Mouse (Mus musculus): ENCODE data around the gene Nhlrc3. TPM values are rescaled to one million over a fixed set of nuclear protein-coding genes. Genes with fewer than 3 reads are reported as not detected.

Gene Nhlrc3
- total and polyA plus RNA-seq, 3 experiments, result 3.8 to 5.2 (median 5.0) TPM

DNA sequence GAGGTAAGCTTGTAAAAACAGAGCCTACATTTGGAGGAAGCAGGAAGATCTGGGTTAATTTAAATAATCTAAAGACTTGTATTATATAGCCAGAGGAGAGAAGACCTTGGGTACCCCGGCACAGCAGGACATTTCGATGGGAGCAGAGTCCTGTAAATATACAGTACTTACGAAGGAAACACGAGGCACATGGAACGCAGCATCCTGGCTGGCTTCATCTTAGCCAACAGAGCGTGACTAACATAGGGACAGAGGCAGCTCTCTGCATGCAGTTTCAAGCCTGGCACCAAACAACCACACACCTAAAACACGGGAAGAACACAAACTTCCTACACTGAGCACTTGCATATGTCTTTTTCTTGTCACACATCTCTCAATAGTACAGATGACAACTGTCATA lies 45.4 kb downstream of the Nhlrc3 start:
- TF ChIP-seq POLR2A (IDR thresholded peaks at IDR 0.05; ENCODE audit: insufficient read depth, low read depth, low read length), result no peak
- TF ChIP-seq EP300 (IDR thresholded peaks at IDR 0.05; ENCODE audit: insufficient read depth, low read depth, low read length), result no peak
- no peak for TF ChIP-seq CTCF (IDR thresholded peaks at IDR 0.05)
- WGBS, result 85% methylated on average over 7 of the region's 7 CpGs
- DNase-seq, result no peak
- Histone ChIP-seq H3K36me3 (ENCODE audit: control insufficient read depth, insufficient read depth, low read length) (no peaks in the 10 kb centered on the region), H3K27me3 (ENCODE audit: control insufficient read depth, insufficient read depth, low read length) (no peaks in the 10 kb centered on the region), H3K9ac (ENCODE audit: low read depth, low read length) (no peak overlapping the region), H3K4me1 (ENCODE audit: control insufficient read depth, insufficient read depth, low read length) (no peaks in the 10 kb centered on the region), H3K4me3 (no peak overlapping the region), H3K79me2 (replicated peaks; ENCODE audit: control insufficient read depth, insufficient read depth, low read length) (no peaks in the 10 kb centered on the region), H3K27ac (no peak overlapping the region)
- intact Hi-C loops (cut with DNase I), result no loop called here

GRCm38 (mm10) chr3:53416036-53416506 lies 47.1 kb downstream of the Nhlrc3 start:
- no peaks in the 10 kb centered on the region for H3K4me1 ChIP-seq (ENCODE audit: control insufficient read depth, insufficient read depth, low read length)
- no peak overlapping the region for H3K4me3 ChIP-seq
- TF ChIP-seq POLR2A (IDR thresholded peaks at IDR 0.05; ENCODE audit: insufficient read depth, low read depth, low read length), result no peak
- TF ChIP-seq EP300 (IDR thresholded peaks at IDR 0.05; ENCODE audit: insufficient read depth, low read depth, low read length), result no peak
- no peak for TF ChIP-seq CTCF (IDR thresholded peaks at IDR 0.05)
- DNase-seq, result no peak
- H3K36me3 ChIP-seq (ENCODE audit: control insufficient read depth, insufficient read depth, low read length), result no peaks in the 10 kb centered on the region
- no peak overlapping the region for H3K27ac ChIP-seq
- H3K79me2 ChIP-seq (replicated peaks; ENCODE audit: control insufficient read depth, insufficient read depth, low read length), result no peaks in the 10 kb centered on the region
- 65% methylated on average over 5 of the region's 5 CpGs for WGBS
- H3K9ac ChIP-seq (ENCODE audit: low read depth, low read length), result no peak overlapping the region
- no peaks in the 10 kb centered on the region for H3K27me3 ChIP-seq (ENCODE audit: control insufficient read depth, insufficient read depth, low read length)
- intact Hi-C loops (cut with DNase I), result no loop called here

DNA sequence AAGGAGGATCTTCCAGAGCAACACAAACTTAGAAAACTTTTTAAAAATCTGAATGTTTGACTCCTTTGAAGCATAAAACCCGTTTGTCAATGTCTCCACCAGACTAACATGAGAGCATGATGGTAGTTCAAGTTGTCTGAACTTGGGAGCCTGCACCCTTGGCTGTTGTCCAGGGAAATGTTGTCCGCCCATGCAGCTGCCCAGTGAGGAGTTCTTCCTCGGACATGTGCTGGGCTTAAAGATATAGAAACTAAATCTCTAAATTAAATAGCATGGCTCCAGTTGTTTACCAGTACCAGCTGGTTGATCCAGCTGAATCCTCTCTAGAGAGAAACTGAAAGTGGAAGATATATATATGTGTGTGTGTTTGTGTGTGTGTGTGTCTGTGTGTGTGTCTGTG lies 49.2 kb downstream of the Nhlrc3 start:
- no peaks in the 10 kb centered on the region for H3K27me3 ChIP-seq (ENCODE audit: control insufficient read depth, insufficient read depth, low read length)
- H3K9ac ChIP-seq (ENCODE audit: low read depth, low read length), result no peak overlapping the region
- H3K4me3 ChIP-seq, result no peak overlapping the region
- no peaks in the 10 kb centered on the region for H3K79me2 ChIP-seq (replicated peaks; ENCODE audit: control insufficient read depth, insufficient read depth, low read length)
- DNase-seq, result no peak
- H3K4me1 ChIP-seq (ENCODE audit: control insufficient read depth, insufficient read depth, low read length), result no peaks in the 10 kb centered on the region
- WGBS, result 21% methylated on average over 3 of the region's 3 CpGs
- TF ChIP-seq CTCF (IDR thresholded peaks at IDR 0.05) (no peak), EP300 (IDR thresholded peaks at IDR 0.05; ENCODE audit: insufficient read depth, low read depth, low read length) (no peak), POLR2A (IDR thresholded peaks at IDR 0.05; ENCODE audit: insufficient read depth, low read depth, low read length) (no peak)
- H3K36me3 ChIP-seq (ENCODE audit: control insufficient read depth, insufficient read depth, low read length), result no peaks in the 10 kb centered on the region
- intact Hi-C loops (cut with DNase I), result no loop called here
- no peak overlapping the region for H3K27ac ChIP-seq

- DNase-seq, result no peak
- Histone ChIP-seq H3K27me3 (ENCODE audit: control insufficient read depth, insufficient read depth, low read length) (no peaks in the 10 kb centered on the region), H3K27ac (no peak overlapping the region), H3K9ac (ENCODE audit: low read depth, low read length) (no peak overlapping the region), H3K79me2 (replicated peaks; ENCODE audit: control insufficient read depth, insufficient read depth, low read length) (no peaks in the 10 kb centered on the region), H3K4me1 (ENCODE audit: control insufficient read depth, insufficient read depth, low read length) (no peaks in the 10 kb centered on the region), H3K36me3 (ENCODE audit: control insufficient read depth, insufficient read depth, low read length) (no peaks in the 10 kb centered on the region), H3K4me3 (no peak overlapping the region)
- no peak for TF ChIP-seq EP300 (IDR thresholded peaks at IDR 0.05; ENCODE audit: insufficient read depth, low read depth, low read length)
- no peak for TF ChIP-seq POLR2A (IDR thresholded peaks at IDR 0.05; ENCODE audit: insufficient read depth, low read depth, low read length)
- TF ChIP-seq CTCF (IDR thresholded peaks at IDR 0.05), result no peak
- whole genome bisulfite sequencing, result 86% methylated on average over 2 of the region's 2 CpGs
- intact Hi-C loops (cut with DNase I), result no loop called here
Measured at GRCm38 (mm10) chr3:53413465-53413864, 49.7 kb downstream of the Nhlrc3 start.

DNA sequence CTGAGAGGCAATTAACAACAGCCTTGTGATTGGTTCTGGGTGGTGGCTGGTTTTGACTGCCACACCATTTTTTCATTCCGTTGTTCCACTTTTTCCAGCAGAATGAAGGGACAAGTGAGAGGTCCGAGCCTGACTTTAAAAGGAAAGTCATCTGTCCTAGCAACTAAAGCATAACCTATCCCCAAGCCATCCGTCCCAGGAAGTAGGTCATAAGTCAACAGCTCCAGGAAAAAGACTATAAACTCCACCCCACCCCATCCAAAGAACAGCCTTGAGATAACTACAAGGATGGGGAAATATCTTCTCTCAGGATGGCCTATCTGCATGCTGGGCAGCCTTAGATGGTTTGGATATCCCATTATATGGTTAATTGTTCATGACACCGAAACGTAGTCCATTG lies 50.9 kb downstream of the Nhlrc3 start:
- no peak for DNase-seq
- Histone ChIP-seq H3K79me2 (replicated peaks; ENCODE audit: control insufficient read depth, insufficient read depth, low read length) (no peaks in the 10 kb centered on the region), H3K4me3 (no peak overlapping the region), H3K9ac (ENCODE audit: low read depth, low read length) (no peak overlapping the region), H3K27ac (no peak overlapping the region), H3K36me3 (ENCODE audit: control insufficient read depth, insufficient read depth, low read length) (no peaks in the 10 kb centered on the region), H3K4me1 (ENCODE audit: control insufficient read depth, insufficient read depth, low read length) (no peaks in the 10 kb centered on the region), H3K27me3 (ENCODE audit: control insufficient read depth, insufficient read depth, low read length) (no peaks in the 10 kb centered on the region)
- TF ChIP-seq CTCF (IDR thresholded peaks at IDR 0.05) (no peak), EP300 (IDR thresholded peaks at IDR 0.05; ENCODE audit: insufficient read depth, low read depth, low read length) (no peak), POLR2A (IDR thresholded peaks at IDR 0.05; ENCODE audit: insufficient read depth, low read depth, low read length) (no peak)
- WGBS, result 84% methylated on average over 5 of the region's 5 CpGs
- intact Hi-C loops (cut with DNase I), result no loop called here

DNA sequence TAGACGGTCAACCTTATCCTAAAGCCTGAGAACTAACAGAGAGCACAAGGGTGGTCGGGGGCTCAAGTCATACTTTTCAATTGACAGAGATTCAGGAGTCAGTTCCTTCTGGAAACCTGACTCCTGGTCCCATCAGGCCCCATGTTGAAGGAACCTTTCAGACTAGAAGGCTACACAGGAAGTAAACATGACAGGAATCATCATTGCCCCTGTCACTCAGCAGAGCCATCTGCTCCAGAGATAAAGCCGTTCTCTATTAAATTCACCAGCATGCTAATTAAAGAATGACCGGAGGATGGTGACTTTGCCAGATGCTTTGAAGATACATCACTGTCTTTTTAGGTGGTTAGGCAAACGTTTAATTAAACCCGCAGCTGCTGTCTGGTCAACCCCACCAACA lies 53.1 kb downstream of the Nhlrc3 start:
- intact Hi-C loops (cut with DNase I), result no loop called here
- H3K4me3 ChIP-seq, result no peak overlapping the region
- no peak overlapping the region for H3K9ac ChIP-seq (ENCODE audit: low read depth, low read length)
- no peaks in the 10 kb centered on the region for H3K27me3 ChIP-seq (ENCODE audit: control insufficient read depth, insufficient read depth, low read length)
- 77% methylated on average over 6 of the region's 6 CpGs for WGBS
- no peaks in the 10 kb centered on the region for H3K4me1 ChIP-seq (ENCODE audit: control insufficient read depth, insufficient read depth, low read length)
- H3K79me2 ChIP-seq (replicated peaks; ENCODE audit: control insufficient read depth, insufficient read depth, low read length), result no peaks in the 10 kb centered on the region
- no peak for DNase-seq
- no peaks in the 10 kb centered on the region for H3K36me3 ChIP-seq (ENCODE audit: control insufficient read depth, insufficient read depth, low read length)
- H3K27ac ChIP-seq, result no peak overlapping the region
- no peak for TF ChIP-seq EP300 (IDR thresholded peaks at IDR 0.05; ENCODE audit: insufficient read depth, low read depth, low read length)
- no peak for TF ChIP-seq CTCF (IDR thresholded peaks at IDR 0.05)
- no peak for TF ChIP-seq POLR2A (IDR thresholded peaks at IDR 0.05; ENCODE audit: insufficient read depth, low read depth, low read length)

Data from heart, adult 2 months (tissue).